Mouse (Mus musculus): Measurements from ENCODE around the gene Mrs2. TPM values are rescaled to one million over a fixed set of nuclear protein-coding genes. Genes with fewer than 3 reads are reported as not detected.

Mrs2 gene
- total RNA-seq (2021), result 10 to 100 TPM; 48.3 to 62.3 TPM

- intact Hi-C loops (cut with DNase I), result no loop called here
These were observed at the start of gene Mrs2 for GRCm38 (mm10) chr13:25019793-25020539. Gene Mrs2 (minus strand): TSS chr13:25020379.

GRCm38 (mm10) chr13:25069765-25070164, 49.6 kb upstream of the Mrs2 start:
- intact Hi-C loops (cut with DNase I), result no loop called here
- DNase-seq (ENCODE audit: low spot score in 2 of 2), result no peak

More at GRCm38 (mm10) chr13:25019793-25020539, at the start of gene Mrs2:
- DNase-seq (ENCODE audit: low spot score in 2 of 2), result peak; percentile 91 to 93

- no peak for DNase-seq (ENCODE audit: low spot score in 2 of 2)
- intact Hi-C loops (cut with DNase I), result no loop called here
These were observed 47.0 kb upstream of the Mrs2 start for GRCm38 (mm10) chr13:25067183-25067582.

- intact Hi-C loops (cut with DNase I), result no loop called here
- DNase-seq (ENCODE audit: low spot score in 2 of 2), result no peak
These were observed 46.5 kb upstream of the Mrs2 start for GRCm38 (mm10) chr13:25066659-25067058.

- DNase-seq (ENCODE audit: low spot score in 2 of 2), result peak; percentile 14 to 20
- intact Hi-C loops (cut with DNase I), result loop anchor here (2.0 to 5.0 kb wide), 2 partner anchors 46 to 61 kb away; no protein-coding TSS in a partner anchor
These were observed 35.9 kb upstream of the Mrs2 start, which contains the start of gene Dcdc2a for GRCm38 (mm10) chr13:25055873-25056667. Gene Dcdc2a (plus strand): TSS chr13:25056004.

GRCm38 (mm10) chr13:25055111-25055554, 35.0 kb upstream of the Mrs2 start:
- intact Hi-C loops (cut with DNase I), result loop anchor here (2.0 to 5.0 kb wide), 2 partner anchors 47 to 62 kb away; no protein-coding TSS in a partner anchor
- peak; percentile 73 to 78 for DNase-seq (ENCODE audit: low spot score in 2 of 2)

- DNase-seq (ENCODE audit: low spot score in 2 of 2), result no peak
- intact Hi-C loops (cut with DNase I), result no loop called here
These were observed 32.5 kb upstream of the Mrs2 start for GRCm38 (mm10) chr13:25052671-25053070.

GRCm38 (mm10) chr13:25039488-25039887, 19.3 kb upstream of the Mrs2 start:
- DNase-seq (ENCODE audit: low spot score in 2 of 2), result no peak
- intact Hi-C loops (cut with DNase I), result no loop called here

- intact Hi-C loops (cut with DNase I), result no loop called here
- DNase-seq (ENCODE audit: low spot score in 2 of 2), result no peak
These were observed 6.9 kb upstream of the Mrs2 start for GRCm38 (mm10) chr13:25027114-25027425.

GRCm38 (mm10) chr13:25026409-25027113, 6.4 kb upstream of the Mrs2 start:
- DNase-seq (ENCODE audit: low spot score in 2 of 2), result no peak
- intact Hi-C loops (cut with DNase I), result no loop called here

- DNase-seq (ENCODE audit: low spot score in 2 of 2), result no peak
- intact Hi-C loops (cut with DNase I), result no loop called here
These were observed 4.5 kb upstream of the Mrs2 start for GRCm38 (mm10) chr13:25024655-25025054.

GRCm38 (mm10) chr13:25023129-25023528, 3.0 kb upstream of the Mrs2 start:
- DNase-seq (ENCODE audit: low spot score in 2 of 2), result no peak
- intact Hi-C loops (cut with DNase I), result no loop called here

- DNase-seq (ENCODE audit: low spot score in 2 of 2), result no peak
- intact Hi-C loops (cut with DNase I), result no loop called here
These were observed 2.2 kb upstream of the Mrs2 start for GRCm38 (mm10) chr13:25022386-25022785.

GRCm38 (mm10) chr13:25020540-25020892, 337 bp upstream of the Mrs2 start:
- intact Hi-C loops (cut with DNase I), result no loop called here
- DNase-seq (ENCODE audit: low spot score in 2 of 2), result no peak

- intact Hi-C loops (cut with DNase I), result no loop called here
- DNase-seq (ENCODE audit: low spot score in 2 of 2), result no peak
These were observed 1.9 kb downstream of the Mrs2 start for GRCm38 (mm10) chr13:25018316-25018715.

GRCm38 (mm10) chr13:25007115-25007514, 13.1 kb downstream of the Mrs2 start:
- DNase-seq (ENCODE audit: low spot score in 2 of 2), result no peak
- intact Hi-C loops (cut with DNase I), result no loop called here

- no peak for DNase-seq (ENCODE audit: low spot score in 2 of 2)
- intact Hi-C loops (cut with DNase I), result no loop called here
These were observed 17.2 kb downstream of the Mrs2 start for GRCm38 (mm10) chr13:25002965-25003364.

GRCm38 (mm10) chr13:24999538-24999937, 20.6 kb downstream of the Mrs2 start:
- intact Hi-C loops (cut with DNase I), result no loop called here
- no peak for DNase-seq (ENCODE audit: low spot score in 2 of 2)

GRCm38 (mm10) chr13:24993160-24993559, 27.0 kb downstream of the Mrs2 start:
- intact Hi-C loops (cut with DNase I), result no loop called here
- DNase-seq (ENCODE audit: low spot score in 2 of 2), result no peak

GRCm38 (mm10) chr13:24989006-24989405, 31.2 kb downstream of the Mrs2 start:
- DNase-seq (ENCODE audit: low spot score in 2 of 2), result no peak
- intact Hi-C loops (cut with DNase I), result loop anchor here (2.0 kb wide), 1 partner anchor 50 kb away; no protein-coding TSS in a partner anchor
